Mouse (Mus musculus): ENCODE measurements around the gene Gm49339.

- no peak for TF ChIP-seq GATA1 (IDR thresholded peaks at IDR 0.05; ENCODE audit: low read length)
- TF ChIP-seq TAL1 (IDR thresholded peaks at IDR 0.05; ENCODE audit: low read length): no peak
Measured at GRCm38 (mm10) chr10:51454365-51454764, 26.0 kb upstream of the Gm49339 start.

Data from erythroblast, embryonic 14.5 days (primary cell).